Mouse (Mus musculus) liver (tissue): ENCODE data around the gene Notum.
"Not testable (repeated sequence)": the region's sequence is repeated elsewhere in the genome, so short reads cannot be mapped to it uniquely, and the experiment has no call there.

ENCODE experiments used
- DNase-seq: peaks from one replicate; pipeline ENCODE4 v3.0.0-alpha.2; 2020; ENCODE audit warnings: mixed read lengths

The Notum gene

GRCm38 (mm10) chr11:120661076-120661460 is at the start of gene Notum:
Gene Notum (minus strand): TSS chr11:120661175.
- DNase-seq, result no peak

- DNase-seq, result no peak
These were observed 49.7 kb upstream of the Notum start for GRCm38 (mm10) chr11:120710672-120711071.

GRCm38 (mm10) chr11:120709551-120709950 is 48.6 kb upstream of the Notum start:
- DNase-seq, result no peak

DNA sequence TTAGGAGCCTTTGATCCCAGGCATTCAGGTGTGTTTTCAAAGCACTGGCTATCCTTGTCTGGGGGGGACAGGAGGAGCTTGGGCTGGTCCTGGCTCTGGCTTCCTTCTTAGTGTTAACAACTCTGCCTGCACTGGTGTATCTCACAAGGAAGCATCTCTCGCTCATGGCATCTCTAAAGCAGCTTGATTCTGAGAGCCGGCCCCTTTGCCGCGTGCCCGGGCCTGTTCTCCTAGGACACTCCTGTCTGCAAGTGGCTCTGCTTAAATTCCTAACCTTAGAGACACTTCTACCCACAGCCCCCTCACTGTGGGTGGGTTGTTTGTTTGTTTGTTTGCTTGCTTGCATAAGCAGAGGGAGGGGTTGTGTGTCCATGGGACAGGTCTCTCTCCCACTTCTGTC is 47.0 kb upstream of the Notum start:
- no peak for DNase-seq

DNA sequence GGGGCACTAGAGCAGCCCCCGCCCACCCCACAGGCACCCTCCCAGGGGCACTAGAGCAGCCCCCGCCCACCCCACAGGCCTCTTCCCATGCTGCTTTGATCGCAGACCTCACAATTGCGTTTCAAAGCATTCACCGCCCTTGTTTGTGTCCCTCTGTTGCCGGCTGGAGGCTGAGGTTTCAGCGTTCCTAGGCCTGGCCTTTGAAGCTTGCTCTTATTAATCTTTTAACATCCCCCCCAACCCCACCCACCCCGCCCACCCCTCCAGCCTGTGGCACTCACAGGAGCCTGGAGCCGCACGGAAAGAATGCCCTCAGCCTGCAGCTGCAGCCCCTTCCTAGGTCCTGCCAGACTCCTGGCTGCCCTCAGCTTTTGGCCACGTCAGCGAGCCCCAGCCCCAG is 46.2 kb upstream of the Notum start:
- DNase-seq, result no peak

- no peak for DNase-seq
These were observed 45.1 kb upstream of the Notum start for GRCm38 (mm10) chr11:120706120-120706519.

DNA sequence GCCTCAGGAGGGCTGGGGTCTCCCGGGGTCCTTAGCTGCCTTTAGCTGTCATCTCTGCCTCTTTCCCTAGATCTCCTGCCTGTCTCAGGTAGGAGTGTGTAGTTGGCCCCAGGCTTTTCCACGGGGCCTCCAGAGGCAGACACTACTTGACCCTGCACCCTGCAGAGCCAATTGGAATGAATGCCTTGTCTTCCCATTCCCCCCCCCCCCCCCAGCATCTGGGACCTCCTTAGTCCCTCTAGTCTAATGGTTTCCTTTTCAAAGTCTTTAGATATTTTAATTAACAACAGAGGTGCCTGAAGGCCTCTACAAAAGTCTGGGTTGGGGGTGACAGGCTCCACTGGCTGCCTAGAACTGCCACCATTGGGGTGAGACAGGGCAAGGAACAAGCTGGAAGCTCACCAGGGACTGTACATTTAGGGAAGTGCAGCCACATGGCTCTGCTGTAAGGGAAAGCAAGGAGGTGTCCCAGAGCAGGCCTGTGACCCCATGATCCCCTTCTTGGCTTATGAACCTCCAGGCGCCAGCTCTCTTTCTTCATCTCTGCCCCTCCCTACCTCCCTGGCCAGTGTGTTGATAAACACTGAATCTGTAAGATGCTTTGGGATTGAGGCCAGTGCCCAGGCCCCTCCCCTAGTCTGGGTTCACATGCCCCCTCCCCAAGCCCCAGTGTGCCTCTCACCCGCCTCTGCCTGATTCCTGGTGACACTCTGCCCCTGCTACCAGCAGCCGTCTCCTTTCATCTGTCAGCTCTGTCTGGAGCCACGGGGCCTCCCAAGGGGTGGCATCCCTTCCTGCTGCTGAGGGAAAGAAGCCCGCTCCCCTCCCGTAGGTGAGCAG is 43.7 kb upstream of the Notum start:
- DNase-seq, result no peak

DNA sequence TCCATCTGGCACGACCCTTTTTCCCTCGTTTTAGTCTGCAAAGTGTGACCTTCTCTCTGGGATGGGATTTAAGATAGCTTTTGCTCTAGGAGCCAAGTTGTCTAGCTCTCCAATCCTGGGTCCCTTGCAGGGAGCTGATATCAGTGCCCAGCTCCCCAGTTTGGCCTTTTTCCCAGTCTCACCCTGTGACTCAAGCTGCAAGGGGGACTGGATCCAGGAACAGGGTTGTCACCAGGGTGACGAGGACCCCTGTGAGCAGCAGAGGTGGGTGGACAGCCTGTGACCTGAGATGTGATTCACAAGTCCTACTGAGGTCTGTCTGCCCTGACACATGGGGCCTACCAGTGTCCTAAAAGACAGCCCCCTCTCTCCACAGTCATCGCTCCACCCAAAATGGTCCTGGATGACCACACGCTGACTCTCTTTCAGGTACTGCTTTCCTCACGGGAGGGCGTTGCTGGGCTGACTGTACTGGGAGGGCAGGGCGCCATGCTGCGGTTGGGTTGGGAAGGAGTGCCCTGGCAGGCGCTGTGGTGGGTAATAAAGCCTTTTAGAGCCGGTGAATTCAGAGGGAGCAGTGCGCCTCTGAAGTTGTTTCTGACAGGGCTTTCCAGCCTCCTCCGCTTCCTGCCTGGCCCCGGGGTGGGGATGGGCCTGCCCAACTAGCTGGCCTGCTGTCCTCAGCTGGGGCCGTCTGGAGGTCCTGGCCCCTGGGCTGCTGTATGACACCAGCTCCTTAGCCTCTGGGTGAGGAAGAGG is 42.9 kb upstream of the Notum start:
- no peak for DNase-seq

- no peak for DNase-seq
These were observed 36.8 kb upstream of the Notum start for GRCm38 (mm10) chr11:120697741-120698140.

- no peak for DNase-seq
These were observed 35.6 kb upstream of the Notum start for GRCm38 (mm10) chr11:120696568-120696967.

- no peak for DNase-seq
These were observed 34.7 kb upstream of the Notum start for GRCm38 (mm10) chr11:120695641-120696040.

- no peak for DNase-seq
These were observed 34.2 kb upstream of the Notum start for GRCm38 (mm10) chr11:120695184-120695583.

- DNase-seq, result no peak
These were observed 32.5 kb upstream of the Notum start for GRCm38 (mm10) chr11:120693461-120693860.

- DNase-seq, result no peak
These were observed 31.6 kb upstream of the Notum start for GRCm38 (mm10) chr11:120692471-120693011.

DNA sequence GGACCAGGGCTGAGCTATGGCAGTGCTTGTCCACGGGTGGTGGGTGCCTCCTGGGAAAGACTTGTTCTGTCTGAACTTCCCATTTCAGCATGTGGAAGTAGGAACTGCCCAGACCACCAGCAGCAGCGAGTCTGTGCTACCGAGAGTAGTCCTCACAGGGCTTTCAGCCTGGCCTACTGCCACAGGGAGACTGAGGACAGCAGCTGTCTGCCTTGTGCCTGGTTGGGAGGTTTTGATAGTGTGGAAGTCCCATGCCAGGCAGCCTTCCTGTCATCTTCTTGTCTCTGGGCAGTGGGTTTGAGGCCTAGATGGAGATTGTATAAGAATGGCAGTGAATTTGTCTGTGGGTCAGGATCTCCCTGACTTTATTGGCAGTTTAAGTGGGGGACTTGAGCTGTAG is 28.4 kb upstream of the Notum start:
- DNase-seq, result no peak

GRCm38 (mm10) chr11:120686650-120687272 is 25.8 kb upstream of the Notum start:
- no peak for DNase-seq

GRCm38 (mm10) chr11:120684660-120685059 is 23.7 kb upstream of the Notum start:
- DNase-seq, result no peak

- DNase-seq, result no peak
These were observed 23.1 kb upstream of the Notum start for GRCm38 (mm10) chr11:120684086-120684485.

- DNase-seq, result no peak
These were observed 22.6 kb upstream of the Notum start for GRCm38 (mm10) chr11:120683536-120683935.

DNA sequence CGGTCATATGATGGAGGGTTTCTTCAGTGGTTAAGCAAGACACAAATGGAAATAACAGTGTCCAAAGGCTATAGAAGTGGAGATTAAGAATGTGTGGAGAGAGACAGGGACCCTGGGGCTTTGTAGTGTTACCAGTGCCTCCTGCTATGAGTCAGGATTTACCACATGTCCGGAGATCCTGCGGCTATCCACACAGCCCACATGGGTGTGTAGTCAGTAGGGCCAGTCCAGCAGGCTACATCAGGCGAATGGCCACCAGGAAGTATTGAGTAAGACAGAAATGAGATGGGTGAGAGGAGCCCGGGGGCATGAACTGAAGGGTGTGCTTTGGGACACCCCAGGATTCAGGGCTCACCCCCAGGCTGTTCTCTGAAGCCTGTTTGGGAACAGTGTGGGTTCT is 21.7 kb upstream of the Notum start:
- no peak for DNase-seq

DNA sequence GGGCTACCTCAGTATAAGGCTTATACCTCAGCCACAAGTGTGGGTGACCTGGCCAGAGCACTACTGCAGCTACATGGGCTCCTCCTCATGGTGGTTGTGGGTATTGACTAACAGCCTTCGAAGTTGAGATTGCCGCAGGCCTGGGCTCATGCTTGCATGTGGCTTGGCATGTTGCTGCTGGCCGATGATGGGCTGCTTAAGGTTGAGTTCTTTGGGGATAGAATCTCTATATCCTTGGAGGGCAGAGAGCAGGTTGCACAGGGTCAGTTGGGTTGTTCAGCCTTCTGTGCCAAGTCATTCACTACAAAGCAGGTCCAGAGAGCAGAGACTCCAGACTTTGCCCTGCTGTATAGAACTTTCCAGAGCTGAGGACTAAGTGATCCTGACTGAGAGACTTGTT is 18.9 kb upstream of the Notum start:
- DNase-seq, result peak; percentile 33

DNA sequence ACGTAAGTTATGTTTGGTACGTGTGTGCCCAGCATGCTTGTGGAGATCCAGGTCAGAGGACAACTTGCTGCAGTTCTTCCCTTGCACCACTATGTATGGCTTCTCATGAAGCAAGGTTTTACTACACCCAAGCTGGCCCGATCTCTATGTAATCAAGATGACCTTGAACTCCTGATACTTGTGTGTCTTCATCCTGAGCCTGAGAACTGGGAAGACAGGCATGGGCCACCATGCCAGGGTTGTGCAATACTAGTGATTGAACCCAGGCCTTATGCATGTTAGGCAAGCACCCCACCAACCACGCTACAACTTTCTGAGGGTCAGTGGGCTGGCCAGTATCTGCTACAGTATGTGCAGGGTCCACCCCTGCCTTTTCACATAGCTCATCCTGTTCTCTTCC is 16.0 kb upstream of the Notum start:
- DNase-seq, result no peak

DNA sequence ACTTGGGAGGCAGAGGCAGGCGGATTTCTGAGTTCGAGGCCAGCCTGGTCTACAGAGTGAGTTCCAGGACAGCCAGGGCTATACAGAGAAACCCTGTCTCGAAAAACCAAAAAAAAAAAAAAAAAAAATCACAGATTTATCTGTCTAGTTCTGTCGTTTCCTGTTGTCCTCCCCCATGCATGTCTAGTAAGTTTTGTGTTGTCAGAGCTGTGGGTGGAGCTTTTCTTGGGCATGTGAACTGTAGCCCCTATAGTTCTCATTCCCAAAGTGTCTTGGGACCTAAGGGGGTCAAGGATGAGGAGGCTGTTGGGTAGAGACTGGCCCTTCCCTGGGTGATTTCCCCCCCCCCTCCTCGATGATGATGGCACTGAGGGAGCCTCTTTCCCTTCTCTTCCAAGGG is 14.9 kb upstream of the Notum start:
- not testable (repeated sequence) for DNase-seq
